Mouse (Mus musculus) kidney, adult 10 weeks (tissue): ENCODE results near the gene Slc34a2. TPM values are rescaled to one million over a fixed set of nuclear protein-coding genes. Genes with fewer than 3 reads are reported as not detected.

Experiments used
- polyA plus RNA-seq: library from polyadenylated mRNA; stranded (reverse); fragments of 350-450 nt; fragmentation: Illumina TruSeq; extraction: RNeasy Lipid Tissue Mini Kit (QIAGEN cat#74804); gene quantifications from one replicate; pipeline ENCODE4 v1.2.3, GENCODE M21; 2014; ENCODE audit warnings: low read depth, low replicate concordance

The Slc34a2 gene
- polyA plus RNA-seq, result 3.3 TPM

DNA sequence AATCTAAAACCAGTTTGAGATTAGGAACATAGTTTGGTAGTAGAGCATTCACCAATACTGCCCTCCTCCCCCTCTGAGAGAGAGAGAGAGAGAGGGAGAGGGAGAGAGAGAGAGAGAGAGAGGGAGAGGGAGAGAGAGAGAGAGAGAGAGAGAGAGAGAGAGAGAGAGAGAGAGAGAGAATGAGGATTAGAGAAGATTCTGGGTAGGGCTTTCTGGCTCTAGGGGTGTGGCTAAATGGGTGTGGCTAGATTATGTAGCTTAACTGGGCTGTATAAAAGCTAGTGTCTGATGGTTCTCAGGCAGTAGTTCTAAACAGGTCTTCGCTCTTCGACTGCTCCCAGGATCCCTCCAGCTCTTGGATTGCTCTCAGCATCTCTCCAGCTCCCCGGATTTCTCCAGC lies at the start of gene Slc34a2:
Slc34a2 (plus strand) TSS at position 301 of the 400 bp plus-strand sequence.

Other genes with a start within 250 kb of the Slc34a2 start
- gene Anapc4, start 204.1 kb upstream of the Slc34a2 start, polyA plus RNA-seq, result 97.1 TPM
- gene Sel1l3, start 175.8 kb downstream of the Slc34a2 start, polyA plus RNA-seq, result 28.0 TPM
- gene Smim20, start 229.0 kb downstream of the Slc34a2 start, polyA plus RNA-seq, result 15.8 TPM